Mouse (Mus musculus): Measurements from ENCODE around the gene Syt14. TPM values are rescaled to one million over a fixed set of nuclear protein-coding genes. Genes with fewer than 3 reads are reported as not detected.

The Syt14 gene
- polyA plus RNA-seq (2012; ENCODE audit: low replicate concordance) = not detected in 2 replicates

GRCm38 (mm10) chr1:193035371-193036238 lies at the start of gene Syt14:
Syt14 (minus strand) TSS chr1:193035775.

GRCm38 (mm10) chr1:192855474-192856230 lies 179.9 kb downstream of the Syt14 start, which contains the start of gene Sertad4:
Sertad4 (minus strand) TSS chr1:192855756.

Other genes with a start within 250 kb of the Syt14 start
- not detected in 2 replicates for gene Sertad4, start 180.0 kb downstream of the Syt14 start, polyA plus RNA-seq (2012; ENCODE audit: low replicate concordance)
- gene Diexf, start 94.5 kb upstream of the Syt14 start, polyA plus RNA-seq (2012; ENCODE audit: low replicate concordance) = 1.9 and 2.6 TPM in 2 replicates
- gene Irf6, start 117.3 kb upstream of the Syt14 start, polyA plus RNA-seq (2012; ENCODE audit: low replicate concordance) = 0.74 and 0.90 TPM in 2 replicates
- 0.83 and 1.4 TPM in 2 replicates for gene A130010J15Rik, start 132.3 kb upstream of the Syt14 start, polyA plus RNA-seq (2012; ENCODE audit: low replicate concordance)
- gene Traf3ip3, start 165.9 kb upstream of the Syt14 start, polyA plus RNA-seq (2012; ENCODE audit: low replicate concordance) = 215 TPM in 2 replicates
- gene Lamb3, start 171.9 kb upstream of the Syt14 start, polyA plus RNA-seq (2012; ENCODE audit: low replicate concordance) = 0.04 and 0.73 TPM in 2 replicates
- 3.3 and 3.4 TPM in 2 replicates for gene Hsd11b1, start 228.3 kb upstream of the Syt14 start, polyA plus RNA-seq (2012; ENCODE audit: low replicate concordance)
- 15.1 and 28.7 TPM in 2 replicates for gene G0s2, start 237.4 kb upstream of the Syt14 start, polyA plus RNA-seq (2012; ENCODE audit: low replicate concordance)

Measured in hematopoietic multipotent progenitor cell, adult 10-12 weeks (in vitro differentiated cells).